Mouse (Mus musculus) hindbrain, embryonic 16.5 days (tissue): ENCODE measurements around the gene Eml1. TPM values are rescaled to one million over a fixed set of nuclear protein-coding genes. Genes with fewer than 3 reads are reported as not detected.

Source experiments
- ATAC-seq: fragments of 200-750 bp; cut with Nextera tagmentation; 2 replicates; pipeline ENCODE4 v1.8.0; 2017; ENCODE audit warnings: moderate TSS enrichment, moderate library complexity
- H3K27ac ChIP-seq: fragments of 300-500 bp; sonication (generic); 2 replicates; pipeline ENCODE4 v1.5.1; 2014; ENCODE audit warnings: low read depth, mild to moderate bottlenecking, control low read depth, low read length, moderate library complexity
- H3K27me3 ChIP-seq: fragments of 300-500 bp; sonication (generic); replicated peaks from 2 replicates; pipeline ENCODE4 v1.6.1; 2014; ENCODE audit warnings: low read length; ENCODE audit not compliant: control insufficient read depth, insufficient read depth
- H3K36me3 ChIP-seq: fragments of 300-500 bp; sonication (generic); 2 replicates; pipeline ENCODE4 v1.6.1; 2014; ENCODE audit warnings: mild to moderate bottlenecking, low read length, moderate library complexity, mixed read lengths; ENCODE audit not compliant: control insufficient read depth, insufficient read depth
- H3K4me1 ChIP-seq: fragments of 300-500 bp; sonication (generic); 2 replicates; pipeline ENCODE4 v1.6.1; 2014; ENCODE audit warnings: low read depth, low read length; ENCODE audit not compliant: control insufficient read depth, insufficient read depth
- H3K4me2 ChIP-seq: fragments of 300-500 bp; sonication (generic); 2 replicates; pipeline ENCODE4 v1.6.1; 2014; ENCODE audit warnings: mild to moderate bottlenecking, low read length, control low read depth, moderate library complexity
- H3K4me3 ChIP-seq: fragments of 300-500 bp; sonication (generic); 2 replicates; pipeline ENCODE4 v1.5.1; 2014; ENCODE audit warnings: mild to moderate bottlenecking, low read length, control low read depth, moderate library complexity
- H3K9ac ChIP-seq: fragments of 300-500 bp; sonication (generic); 2 replicates; pipeline ENCODE4 v1.6.1; 2014; ENCODE audit warnings: low read depth, mild to moderate bottlenecking, control low read depth, low read length, moderate library complexity
- H3K9me3 ChIP-seq: fragments of 300-500 bp; sonication (generic); 2 replicates; pipeline ENCODE4 v1.6.1; 2014; ENCODE audit warnings: mild to moderate bottlenecking, low read length, moderate library complexity; ENCODE audit not compliant: control insufficient read depth
- WGBS: fragments of 180-500 bp; shearing (Covaris S2); extraction: QIAGEN DNeasy Blood & Tissue Kit; methylation state at CpG from one replicate; pipeline ENCODE4 v1.1.7; 2014; 5-methylcytosine and 5-hydroxymethylcytosine counted together
- polyA plus RNA-seq: library from polyadenylated mRNA; unstranded; fragments of >200 nt; fragmentation: Nextera tagmentation; extraction: Ambion mirVana; gene quantifications from 2 replicates; pipeline ENCODE4 v1.2.1, GENCODE M21; 2015

Gene Eml1
- polyA plus RNA-seq: 59.3 and 62.3 TPM in 2 replicates

GRCm38 (mm10) chr12:108370596-108371428 lies at the start of gene Eml1:
Eml1 (plus strand) TSS chr12:108370957.
- Histone ChIP-seq H3K9me3 (no peaks in the 10 kb centered on the region), H3K9ac (no peak within 1 kb of the TSS; the same call in 1 of the 2 replicates), H3K4me1 (no peaks in the 10 kb centered on the region), H3K36me3 (no peaks in the 10 kb centered on the region), H3K27me3 (no peaks in the 10 kb centered on the region), H3K4me2 (no peak within 1 kb of the TSS), H3K4me3 (no peak within 1 kb of the TSS), H3K27ac (no peak within 1 kb of the TSS)
- no peak for ATAC-seq
- 72% methylated on average over 18 of the region's 19 CpGs for WGBS

- 33% methylated on average over 5 of the region's 5 CpGs for WGBS
- Histone ChIP-seq H3K27ac (no peak overlapping the region), H3K27me3 (0 out of 2 replicates have a peak, but pooled peaks cover 3% of the 10 kb centered on the region), H3K36me3 (no peaks in the 10 kb centered on the region), H3K9me3 (no peaks in the 10 kb centered on the region), H3K4me1 (peaks cover 14% of the 10 kb centered on the region), H3K9ac (no peak overlapping the region), H3K4me3 (no peak overlapping the region), H3K4me2 (no peak overlapping the region)
- no peak for ATAC-seq
Measured at GRCm38 (mm10) chr12:108326401-108326800, 44.4 kb upstream of the Eml1 start.

GRCm38 (mm10) chr12:108327889-108328491 lies 42.8 kb upstream of the Eml1 start:
- peak; percentile 77 for ATAC-seq
- H3K9ac ChIP-seq: peak overlapping the region; percentile 75
- peak overlapping the region; percentile 17; the same call in 1 of the 2 replicates for H3K27ac ChIP-seq
- no peaks in the 10 kb centered on the region for H3K9me3 ChIP-seq
- WGBS: 2% methylated on average over 65 of the region's 66 CpGs
- no peaks in the 10 kb centered on the region for H3K36me3 ChIP-seq
- H3K27me3 ChIP-seq: 0 out of 2 replicates have a peak, but pooled peaks cover 3% of the 10 kb centered on the region
- peak overlapping the region; percentile 56 for H3K4me3 ChIP-seq
- H3K4me1 ChIP-seq: peaks cover 16% of the 10 kb centered on the region
- H3K4me2 ChIP-seq: peak overlapping the region; percentile 90

- no peaks in the 10 kb centered on the region for H3K36me3 ChIP-seq
- peak; percentile 19; the same call in 1 of the 2 replicates for ATAC-seq
- H3K27ac ChIP-seq: no peak overlapping the region
- whole genome bisulfite sequencing: under 1% methylated on average over 16 of the region's 16 CpGs
- no peaks in the 10 kb centered on the region for H3K9me3 ChIP-seq
- H3K27me3 ChIP-seq: 0 out of 2 replicates have a peak, but pooled peaks cover 5% of the 10 kb centered on the region
- H3K4me2 ChIP-seq: peak overlapping the region; percentile 99
- peak overlapping the region; percentile 80 for H3K4me3 ChIP-seq
- H3K9ac ChIP-seq: peak overlapping the region; percentile 12; the same call in 1 of the 2 replicates
- peaks cover 20% of the 10 kb centered on the region for H3K4me1 ChIP-seq
Measured at GRCm38 (mm10) chr12:108333056-108333455, 37.7 kb upstream of the Eml1 start.

GRCm38 (mm10) chr12:108333481-108333882 lies 37.3 kb upstream of the Eml1 start:
- peak; percentile 18 for ATAC-seq
- H3K27ac ChIP-seq: peak overlapping the region; percentile 60; the same call in 1 of the 2 replicates
- 0 out of 2 replicates have a peak, but pooled peaks cover 5% of the 10 kb centered on the region for H3K27me3 ChIP-seq
- no peaks in the 10 kb centered on the region for H3K36me3 ChIP-seq
- no peaks in the 10 kb centered on the region for H3K9me3 ChIP-seq
- peak overlapping the region; percentile 80 for H3K4me3 ChIP-seq
- peak overlapping the region; percentile 99 for H3K4me2 ChIP-seq
- H3K9ac ChIP-seq: peak overlapping the region; percentile 12
- WGBS: 2% methylated on average over 22 of the region's 22 CpGs
- peaks cover 17% of the 10 kb centered on the region for H3K4me1 ChIP-seq

GRCm38 (mm10) chr12:108333895-108334445 lies 36.8 kb upstream of the Eml1 start, which contains the start of gene Cyp46a1:
Cyp46a1 (plus strand) TSS chr12:108334381.
- H3K27me3 ChIP-seq: 0 out of 2 replicates have a peak, but pooled peaks cover 2% of the 10 kb centered on the region
- peak; percentile 94 for ATAC-seq
- WGBS: under 1% methylated on average over 26 of the region's 56 CpGs
- peak within 1 kb of the TSS; percentile 99 for H3K4me2 ChIP-seq
- H3K27ac ChIP-seq: peak within 1 kb of the TSS; percentile 78
- peak within 1 kb of the TSS; percentile 80 for H3K4me3 ChIP-seq
- H3K9me3 ChIP-seq: no peaks in the 10 kb centered on the region
- H3K9ac ChIP-seq: peak within 1 kb of the TSS; percentile 83
- H3K4me1 ChIP-seq: peaks cover 14% of the 10 kb centered on the region
- H3K36me3 ChIP-seq: no peaks in the 10 kb centered on the region

- no peaks in the 10 kb centered on the region for H3K36me3 ChIP-seq
- H3K4me2 ChIP-seq: peak overlapping the region; percentile 99
- ATAC-seq: no peak
- 2% methylated on average over 22 of the region's 32 CpGs for WGBS
- no peaks in the 10 kb centered on the region for H3K9me3 ChIP-seq
- H3K4me1 ChIP-seq: peaks cover 14% of the 10 kb centered on the region
- H3K27me3 ChIP-seq: 0 out of 2 replicates have a peak, but pooled peaks cover 2% of the 10 kb centered on the region
- peak overlapping the region; percentile 83 for H3K9ac ChIP-seq
- H3K4me3 ChIP-seq: peak overlapping the region; percentile 80
- peak overlapping the region; percentile 78 for H3K27ac ChIP-seq
Measured at GRCm38 (mm10) chr12:108334529-108334928, 36.2 kb upstream of the Eml1 start.

- H3K4me2 ChIP-seq: no peak overlapping the region
- WGBS: 31% methylated on average over 14 of the region's 14 CpGs
- no peaks in the 10 kb centered on the region for H3K9me3 ChIP-seq
- 0 out of 2 replicates have a peak, but pooled peaks cover 2% of the 10 kb centered on the region for H3K27me3 ChIP-seq
- peaks cover 5% of the 10 kb centered on the region for H3K4me1 ChIP-seq
- H3K36me3 ChIP-seq: no peaks in the 10 kb centered on the region
- no peak for ATAC-seq
- H3K27ac ChIP-seq: no peak overlapping the region
- H3K9ac ChIP-seq: no peak overlapping the region
- no peak overlapping the region for H3K4me3 ChIP-seq
Measured at GRCm38 (mm10) chr12:108338572-108339190, 32.1 kb upstream of the Eml1 start.
